8 mouse cellular contexts compared by ENCODE assay signal in the genomic region with DNA sequence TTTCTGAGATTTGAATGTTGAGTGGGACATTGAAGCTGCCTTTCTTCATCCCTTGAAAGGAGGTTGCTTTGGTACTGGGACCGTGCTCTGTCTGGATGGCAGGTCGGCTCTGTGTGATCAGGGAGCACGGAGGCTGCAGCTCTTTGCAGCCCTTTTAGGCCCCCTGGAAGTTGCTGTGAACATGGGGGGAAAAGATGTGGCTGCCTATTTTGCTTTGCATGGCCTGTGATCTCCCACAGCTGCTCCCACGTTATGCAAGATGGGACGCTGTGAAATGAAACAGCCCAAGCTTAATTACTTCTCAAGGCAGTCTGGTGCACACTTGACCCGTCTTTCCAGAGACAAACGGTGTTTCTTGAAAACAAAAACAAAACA. TPM values are rescaled to one million over a fixed set of nuclear protein-coding genes. Genes with fewer than 3 reads are reported as not detected.
DNase-seq lines count a peak whose midpoint lies in the region; ATAC-seq and TF ChIP-seq lines count a peak whose summit lies in the region.

No protein-coding gene starts in this region.

- peak overlapping the region; percentile 74 for H3K4me2 ChIP-seq in forebrain, postnatal 0 days (ENCODE audit: low read depth)
- peak overlapping the region; percentile 90 for H3K4me2 ChIP-seq in neural tube, embryonic 13.5 days

- peak overlapping the region; percentile 88 for H3K9ac ChIP-seq in forebrain, postnatal 0 days
- peak overlapping the region; percentile 97 for H3K9ac ChIP-seq in neural tube, embryonic 13.5 days

- H3K4me1 ChIP-seq in testis, adult 2 months (ENCODE audit: control insufficient read depth, insufficient read depth, low read length), result peaks cover 12% of the 10 kb centered on the region
- peaks cover 20% of the 10 kb centered on the region; the same call in 1 of the 2 replicates for H3K4me1 ChIP-seq in forebrain, postnatal 0 days (ENCODE audit: insufficient read depth)
- peaks cover 45% of the 10 kb centered on the region for H3K4me1 ChIP-seq in neural tube, embryonic 13.5 days (replicated peaks)

- no peak for ATAC-seq in forebrain, postnatal 0 days
- no peak for ATAC-seq in neural tube, embryonic 13.5 days (ENCODE audit: low read depth)
- no peak for ATAC-seq in activated CD4-positive, CD25-positive, alpha-beta regulatory T cell, adult 4 months

- WGBS in forebrain, postnatal 0 days, result under 1% methylated on average over 7 of the region's 7 CpGs
- WGBS in neural tube, embryonic 13.5 days, result 2% methylated on average over 7 of the region's 7 CpGs

- H3K36me3 ChIP-seq in testis, adult 2 months (ENCODE audit: control insufficient read depth, insufficient read depth, low read length), result no peaks in the 10 kb centered on the region
- no peaks in the 10 kb centered on the region for H3K36me3 ChIP-seq in forebrain, postnatal 0 days (ENCODE audit: insufficient read depth)
- no peaks in the 10 kb centered on the region for H3K36me3 ChIP-seq in neural tube, embryonic 13.5 days

- TF ChIP-seq POLR2A in testis, adult 2 months (IDR thresholded peaks at IDR 0.05; ENCODE audit: control insufficient read depth, low read depth, low read length), result no peak

- TF ChIP-seq CTCF in testis, adult 2 months (IDR thresholded peaks at IDR 0.05; ENCODE audit: control insufficient read depth, insufficient read depth, insufficient replicate concordance, low read depth, low read length), result no peak
- TF ChIP-seq CTCF in forebrain, postnatal 0 days (IDR thresholded peaks at IDR 0.05; ENCODE audit: low read depth), result no peak

- no peak overlapping the region; the same call in 1 of the 2 replicates for H3K4me3 ChIP-seq in testis, adult 2 months (ENCODE audit: control insufficient read depth, low read depth, low read length)
- peak overlapping the region; percentile 93 for H3K4me3 ChIP-seq in forebrain, postnatal 0 days (ENCODE audit: low read depth, low read length)
- H3K4me3 ChIP-seq in neural tube, embryonic 13.5 days, result peak overlapping the region; percentile 99

- DNase-seq in testis, postnatal 14 days (ENCODE audit: low spot score), result no peak
- DNase-seq in forebrain, postnatal 0 days, result no peak
- DNase-seq in kidney, postnatal 4 days, result peak; percentile 50 to 63
- DNase-seq in adrenal gland, adult 18-20 months (ENCODE audit: low spot score in 2 of 2), result no peak
- DNase-seq in spleen, postnatal 14 days (ENCODE audit: low spot score in 2 of 2), result no peak

- no peaks in the 10 kb centered on the region for H3K9me3 ChIP-seq in forebrain, postnatal 0 days (ENCODE audit: low read length)
- H3K9me3 ChIP-seq in neural tube, embryonic 13.5 days, result no peaks in the 10 kb centered on the region

- H3K27ac ChIP-seq in testis, adult 2 months (ENCODE audit: control insufficient read depth, insufficient read depth, low read depth, low read length), result peak overlapping the region; percentile 43; the same call in 1 of the 2 replicates
- H3K27ac ChIP-seq in forebrain, postnatal 0 days (ENCODE audit: low read depth, low read length), result no peak overlapping the region
- peak overlapping the region; percentile 93 for H3K27ac ChIP-seq in neural tube, embryonic 13.5 days (replicated peaks)

- peaks cover 2% of the 10 kb centered on the region for H3K27me3 ChIP-seq in testis, adult 2 months (ENCODE audit: control insufficient read depth, insufficient read depth, low read length)
- no peaks in the 10 kb centered on the region for H3K27me3 ChIP-seq in forebrain, postnatal 0 days (ENCODE audit: insufficient read depth, low read length)
- no peaks in the 10 kb centered on the region for H3K27me3 ChIP-seq in neural tube, embryonic 13.5 days

RNA-seq across cellular contexts. Expression of gene Fmnl2, which starts 1.8 kb away (rescaled TPM):
- 1.3 TPM in 2 replicates for polyA plus RNA-seq in testis, adult 2 months (2012; rRNA removed)
- total RNA-seq in forebrain, postnatal 0 days (2014; rRNA removed), result 38.4 and 41.8 TPM in 2 replicates
- polyA plus RNA-seq in forebrain, postnatal 0 days (2015; fragmentation: Nextera tagmentation; extraction: Ambion mirVana), result 7.6 and 9.1 TPM in 2 replicates
- polyA plus RNA-seq in neural tube, embryonic 13.5 days (2015; fragmentation: Nextera tagmentation; extraction: Ambion mirVana), result 10.5 and 10.9 TPM in 2 replicates
- under 1 TPM; 0.11 to 0.30 TPM for polyA plus RNA-seq in activated CD4-positive, CD25-positive, alpha-beta regulatory T cell, adult 4 months (2017; shearing (Covaris generic))
- 10 to 100 TPM; 19.8 to 31.1 TPM for total RNA-seq in adrenal gland, adult 18-20 months (2021)

Comparison
In these comparisons a context has a peak if more than half of its experiments do, and no peak if none do; other contexts are left out.
1. DNase-seq: peak in kidney, postnatal 4 days (2 of 2); none in testis, postnatal 14 days (single experiment), forebrain, postnatal 0 days (single experiment), adrenal gland, adult 18-20 months (0 of 2) and spleen, postnatal 14 days (0 of 2).